1 mouse cellular context compared by ENCODE assay signal in genomic region chr3:121741186-121741848, GRCm38 (mm10). TPM values are rescaled to one million over a fixed set of nuclear protein-coding genes. Genes with fewer than 3 reads are reported as not detected.
"Had no signal": no experiment of that assay in that cellular context is flagged by ENCODE, and none has a peak within 500 bp of the region (broad histone marks: within the 10 kb centered on the region; RNA-seq: fewer than 3 reads in every experiment).

No protein-coding gene starts in this region.

RNA-seq across cellular contexts. Expression of gene F3, which starts 18.0 kb away (rescaled TPM):
- total RNA-seq: monocyte, adult 5-6 weeks had no signal
